Mouse (Mus musculus) liver, postnatal 0 days (tissue): Measurements from ENCODE around the gene Galnt10.

Experiments used
- CTCF ChIP-seq: sonication (generic); IDR thresholded peaks from 2 replicates; pipeline ENCODE4 v1.5.1; 2016; ENCODE audit warnings: antibody characterized with exemption, low read depth
- EP300 ChIP-seq: IDR thresholded peaks from 2 replicates; pipeline ENCODE4 v1.6.1; 2016; ENCODE audit warnings: antibody characterized with exemption, low read depth, mild to moderate bottlenecking

- TF ChIP-seq CTCF (no peak), EP300 (no peak)
Observed at GRCm38 (mm10) chr11:57835331-57835730, 190.1 kb downstream of the Galnt10 start.
